In the genomic region with DNA sequence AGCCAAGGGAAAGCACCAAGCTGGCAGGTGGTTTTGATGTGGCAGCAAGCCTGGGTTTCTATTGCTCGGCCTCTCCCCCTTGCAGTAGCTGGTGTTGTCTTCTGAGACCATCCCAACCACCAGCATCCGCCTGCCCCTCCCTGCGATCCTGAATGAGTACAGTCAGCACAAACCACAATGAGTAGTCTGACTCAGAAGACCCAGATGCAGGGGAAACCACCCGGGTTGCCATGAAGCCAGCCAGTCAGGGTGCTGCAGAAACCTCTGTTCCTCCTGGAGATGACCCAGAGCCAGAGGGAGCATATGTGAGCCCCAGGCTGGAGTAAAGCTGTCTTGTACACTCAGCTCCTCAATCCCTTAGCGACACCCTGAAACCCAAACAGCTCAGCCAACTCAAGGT, we compare ENCODE assay signal across 14 mouse cellular contexts. TPM values are rescaled to one million over a fixed set of nuclear protein-coding genes. Genes with fewer than 3 reads are reported as not detected.
A peak's percentile ranks its signal among the peaks of the same experiment; 100 is the strongest.
DNase-seq lines count a peak whose midpoint lies in the region; ATAC-seq and TF ChIP-seq lines count a peak whose summit lies in the region.
"Had no signal": no experiment of that assay in that cellular context is flagged by ENCODE, and none has a peak within 500 bp of the region (broad histone marks: within the 10 kb centered on the region; RNA-seq: fewer than 3 reads in every experiment).

No protein-coding gene starts in this region.

- H3K4me1 ChIP-seq in lung, postnatal 0 days (ENCODE audit: insufficient read depth, low read depth, low read length), result no peaks in the 10 kb centered on the region
- H3K4me1 ChIP-seq in CH12.LX (ENCODE audit: control insufficient read depth in 1 of 2, insufficient read depth in 2 of 2), result peaks cover 2 to 21% of the 10 kb centered on the region in 2 experiments
- H3K4me1 ChIP-seq in cerebellum, adult 2 months (ENCODE audit: control insufficient read depth, insufficient read depth, low read length), result peaks cover 4% of the 10 kb centered on the region; the same call in 1 of the 2 replicates
- H3K4me1 ChIP-seq in midbrain, embryonic 10.5 days, result 0 out of 2 replicates have a peak, but pooled peaks cover 5% of the 10 kb centered on the region

- no peak overlapping the region for H3K4me2 ChIP-seq in lung, postnatal 0 days (replicated peaks; ENCODE audit: low read depth, low read length)
- no peak overlapping the region for H3K4me2 ChIP-seq in CH12.LX (ENCODE audit: insufficient read depth, low read depth, poor library complexity, severe bottlenecking)
- H3K4me2 ChIP-seq: forebrain, embryonic 12.5 days; heart, embryonic 13.5 days had no signal

- TF ChIP-seq RAD21 in CH12.LX (IDR thresholded peaks at IDR 0.05; ENCODE audit: low read depth, low read length), result no peak

- in situ Hi-C loops in CH12.LX (cut with MboI; ENCODE audit: low pct_ligation_motif_present, low pct_unique_long_range_greater_than_20kb, low sequenced_read_pairs), result loop anchor here (10.0 kb wide), 2 partner anchors 68 to 178 kb away; a partner anchor contains a TSS

- H3K9ac ChIP-seq in lung, postnatal 0 days (replicated peaks; ENCODE audit: low read depth), result no peak overlapping the region
- no peak overlapping the region for H3K9ac ChIP-seq in CH12.LX (ENCODE audit: insufficient read depth, low read depth)
- H3K9ac ChIP-seq: forebrain, embryonic 12.5 days; heart, embryonic 13.5 days had no signal

- H3K9me3 ChIP-seq in lung, postnatal 0 days (ENCODE audit: low read length), result no peaks in the 10 kb centered on the region
- H3K9me3 ChIP-seq in CH12.LX (replicated peaks; ENCODE audit: low read length), result no peaks in the 10 kb centered on the region
- no peaks in the 10 kb centered on the region for H3K9me3 ChIP-seq in midbrain, embryonic 10.5 days (replicated peaks)
- H3K9me3 ChIP-seq: forebrain, embryonic 12.5 days; heart, embryonic 13.5 days had no signal

- no peaks in the 10 kb centered on the region for H3K36me3 ChIP-seq in lung, postnatal 0 days (ENCODE audit: insufficient read depth, low read length)
- no peaks in the 10 kb centered on the region for H3K36me3 ChIP-seq in CH12.LX (replicated peaks in 1 of 2; ENCODE audit: control insufficient read depth in 1 of 2, insufficient read depth in 1 of 2, low read length in 1 of 2)
- H3K36me3 ChIP-seq in midbrain, embryonic 10.5 days, result no peaks in the 10 kb centered on the region
- H3K36me3 ChIP-seq: forebrain, embryonic 12.5 days; heart, embryonic 13.5 days had no signal

- no peak overlapping the region for H3K4me3 ChIP-seq in lung, postnatal 0 days (ENCODE audit: low read depth, low read length)
- H3K4me3 ChIP-seq in CH12.LX (replicated peaks in 1 of 3; ENCODE audit: low read depth in 2 of 3, low read length in 2 of 3, poor library complexity in 1 of 3), result no peak overlapping the region
- H3K4me3 ChIP-seq in cerebellum, adult 2 months (replicated peaks; ENCODE audit: insufficient read depth, low read depth, low read length), result no peak overlapping the region
- H3K4me3 ChIP-seq in midbrain, embryonic 10.5 days, result no peak overlapping the region
- H3K4me3 ChIP-seq: forebrain, embryonic 12.5 days; heart, embryonic 13.5 days had no signal

- H3K27ac ChIP-seq in lung, postnatal 0 days (ENCODE audit: low read length), result no peak overlapping the region
- no peak overlapping the region for H3K27ac ChIP-seq in CH12.LX (ENCODE audit: insufficient read depth, low read depth)
- H3K27ac ChIP-seq in cerebellum, adult 2 months (ENCODE audit: insufficient read depth, low read length), result no peak overlapping the region
- no peak overlapping the region for H3K27ac ChIP-seq in midbrain, embryonic 10.5 days (replicated peaks)
- H3K27ac ChIP-seq: forebrain, embryonic 12.5 days; heart, embryonic 13.5 days had no signal

- DNase-seq in lung, postnatal 36 days, result peak; percentile 17
- DNase-seq in lung, postnatal 0 days (ENCODE audit: low spot score), result no peak
- peak; percentile 85 for DNase-seq in CH12.LX (ENCODE audit: extremely low read depth)
- peak; percentile 70 for DNase-seq in thymus, postnatal 14 days
- no peak for DNase-seq in layer of hippocampus, adult 9-11 months
- no peak for DNase-seq in cerebellum, adult 2 months
- no peak for DNase-seq in midbrain, embryonic 10.5 days (ENCODE audit: low spot score)

- no peak for TF ChIP-seq EP300 in lung, postnatal 0 days (IDR thresholded peaks at IDR 0.05)
- peak; percentile 75 for TF ChIP-seq EP300 in CH12.LX (IDR thresholded peaks at IDR 0.05; ENCODE audit: low read length)

- no peak for TF ChIP-seq POLR2A in CH12.LX (IDR thresholded peaks at IDR 0.05; ENCODE audit: low read depth, low read length)
- no peak for TF ChIP-seq POLR2A in cerebellum, adult 2 months (IDR thresholded peaks at IDR 0.05; ENCODE audit: borderline replicate concordance, insufficient read depth, low read length)

- no peaks in the 10 kb centered on the region for H3K27me3 ChIP-seq in lung, postnatal 0 days (replicated peaks; ENCODE audit: insufficient read depth, low read length)
- H3K27me3 ChIP-seq in CH12.LX (replicated peaks), result peaks cover 83% of the 10 kb centered on the region
- no peaks in the 10 kb centered on the region for H3K27me3 ChIP-seq in cerebellum, adult 2 months (ENCODE audit: control insufficient read depth, insufficient read depth, low read length)
- H3K27me3 ChIP-seq in midbrain, embryonic 10.5 days (ENCODE audit: low read depth, poor library complexity, severe bottlenecking), result no peaks in the 10 kb centered on the region

- no peak for TF ChIP-seq CTCF in lung, postnatal 0 days (IDR thresholded peaks at IDR 0.05)
- no peak for TF ChIP-seq CTCF in CH12.LX (conservative IDR thresholded peaks at IDR 0.05 in 1 of 2, IDR thresholded peaks at IDR 0.05 in 1 of 2; ENCODE audit: low read depth in 2 of 2, low read length in 2 of 2)
- TF ChIP-seq CTCF in cerebellum, adult 2 months (IDR thresholded peaks at IDR 0.05; ENCODE audit: borderline replicate concordance, insufficient read depth, low read depth, low read length), result no peak

- WGBS in lung, postnatal 0 days, result 46% methylated on average over 5 of the region's 5 CpGs
- WGBS in cerebellum, adult 2 months, result 52% methylated on average over 5 of the region's 5 CpGs
- 79% methylated on average over 5 of the region's 5 CpGs for WGBS in midbrain, embryonic 10.5 days

- no peaks in the 10 kb centered on the region for H3K79me2 ChIP-seq in CH12.LX (replicated peaks; ENCODE audit: control insufficient read depth, extremely low read depth, insufficient read depth, poor library complexity, severe bottlenecking)

- dilution Hi-C loops in CH12.LX (cut with MboI; ENCODE audit: extremely low pct_ligation_motif_present, extremely low pct_unique_long_range_greater_than_20kb, low sequenced_read_pairs), result no loop called here

- ATAC-seq in lung, postnatal 0 days, result no peak
- peak; percentile 96 for ATAC-seq in inflammation-experienced regulatory T-cells, adult 6 months
- ATAC-seq: intestine, postnatal 0 days had no signal

TF ChIP-seq in CH12.LX, 34 proteins besides CTCF, POLR2A, EP300 and RAD21 (continues in another document):
- peak; percentile 50; the same call in 1 of the 2 replicates for TF ChIP-seq ZNF384 (IDR thresholded peaks at IDR 0.05; ENCODE audit: low read depth, low read length)
- TF ChIP-seq MEF2A (IDR thresholded peaks at IDR 0.05; ENCODE audit: borderline replicate concordance, low read depth, low read length), result peak; percentile 76
- peak; percentile 90 for TF ChIP-seq MAZ (IDR thresholded peaks at IDR 0.05; ENCODE audit: low read depth, low read length)
- peak; percentile 86 for TF ChIP-seq RCOR1 (conservative IDR thresholded peaks at IDR 0.05; ENCODE audit: low read depth, low read length)
- TF ChIP-seq ZC3H11A (IDR thresholded peaks at IDR 0.05; ENCODE audit: low read depth, low read length), result no peak
- TF ChIP-seq UBTF (IDR thresholded peaks at IDR 0.05; ENCODE audit: low read depth, low read length), result no peak
- TF ChIP-seq MAFK (IDR thresholded peaks at IDR 0.05; ENCODE audit: insufficient replicate concordance, low read length), result peak; percentile 94
- TF ChIP-seq USF1 (IDR thresholded peaks at IDR 0.05; ENCODE audit: low read depth, low read length), result no peak
- TF ChIP-seq MAX (IDR thresholded peaks at IDR 0.05; ENCODE audit: low read length), result no peak

RNA-seq across cellular contexts. Expression of a gene that starts 5.3 kb away (rescaled TPM):
- polyA plus RNA-seq in lung, postnatal 0 days (2015; fragmentation: Nextera tagmentation; extraction: Ambion mirVana), result not detected in 2 replicates
- total RNA-seq in CH12.LX (2012; rRNA removed), result not detected in 2 replicates
- total RNA-seq in CH12.LX (2014; rRNA removed), result not detected in 2 replicates
- polyA plus RNA-seq in CH12.LX (2012; ENCODE audit: insufficient read length, low read depth), result not detected in 2 replicates
- not detected for polyA plus RNA-seq in inflammation-experienced regulatory T-cells, adult 6 months (2017; shearing (Covaris generic))
- not detected in 2 replicates for polyA plus RNA-seq in cerebellum, adult 2 months (2012; rRNA removed)
- not detected in 2 replicates for polyA plus RNA-seq in midbrain, embryonic 10.5 days (2016; fragmentation: Nextera tagmentation; extraction: Ambion mirVana)
- total RNA-seq: layer of hippocampus, postnatal 10 days; liver, adult 2 months had no signal
- polyA plus RNA-seq: forebrain, embryonic 12.5 days; heart, embryonic 13.5 days; intestine, postnatal 0 days; liver, adult 2 months; stomach, embryonic 14.5 days had no signal

RNA-seq across cellular contexts. Expression of a gene that starts 38.6 kb away (rescaled TPM):
- not detected in 2 replicates for polyA plus RNA-seq in lung, postnatal 0 days (2015; fragmentation: Nextera tagmentation; extraction: Ambion mirVana)
- not detected in 2 replicates for total RNA-seq in CH12.LX (2012; rRNA removed)
- not detected in 2 replicates for total RNA-seq in CH12.LX (2014; rRNA removed)
- not detected in 2 replicates for polyA plus RNA-seq in CH12.LX (2012; ENCODE audit: insufficient read length, low read depth)
- not detected for polyA plus RNA-seq in inflammation-experienced regulatory T-cells, adult 6 months (2017; shearing (Covaris generic))
- polyA plus RNA-seq in cerebellum, adult 2 months (2012; rRNA removed), result 0.11 and 0.34 TPM in 2 replicates
- not detected in 2 replicates for polyA plus RNA-seq in midbrain, embryonic 10.5 days (2016; fragmentation: Nextera tagmentation; extraction: Ambion mirVana)
- total RNA-seq: layer of hippocampus, postnatal 10 days had no signal
- polyA plus RNA-seq: forebrain, embryonic 12.5 days had no signal

RNA-seq across cellular contexts. Expression of a gene that starts 45.5 kb away (rescaled TPM):
- polyA plus RNA-seq in lung, postnatal 0 days (2015; fragmentation: Nextera tagmentation; extraction: Ambion mirVana), result 0.58 and 0.67 TPM in 2 replicates
- not detected in 2 replicates for total RNA-seq in CH12.LX (2012; rRNA removed)
- not detected in 2 replicates for total RNA-seq in CH12.LX (2014; rRNA removed)
- not detected in 2 replicates for polyA plus RNA-seq in CH12.LX (2012; ENCODE audit: insufficient read length, low read depth)
- polyA plus RNA-seq in inflammation-experienced regulatory T-cells, adult 6 months (2017; shearing (Covaris generic)), result 1 to 10 TPM in 2 of 3 experiments, under 1 TPM in 1; 0.23 to 2.1 (median 1.5) TPM
- polyA plus RNA-seq in cerebellum, adult 2 months (2012; rRNA removed), result 9.5 and 11.3 TPM in 2 replicates
- 1.4 and 1.6 TPM in 2 replicates for polyA plus RNA-seq in midbrain, embryonic 10.5 days (2016; fragmentation: Nextera tagmentation; extraction: Ambion mirVana)

RNA-seq across cellular contexts. Expression of a gene that starts 50.4 kb away (rescaled TPM):
- not detected in 2 replicates for polyA plus RNA-seq in lung, postnatal 0 days (2015; fragmentation: Nextera tagmentation; extraction: Ambion mirVana)
- total RNA-seq in CH12.LX (2012; rRNA removed), result not detected in 2 replicates
- total RNA-seq in CH12.LX (2014; rRNA removed), result not detected in 2 replicates
- polyA plus RNA-seq in CH12.LX (2012; ENCODE audit: insufficient read length, low read depth), result not detected in 2 replicates
- polyA plus RNA-seq in inflammation-experienced regulatory T-cells, adult 6 months (2017; shearing (Covaris generic)), result not detected
- polyA plus RNA-seq in cerebellum, adult 2 months (2012; rRNA removed), result not detected in 2 replicates
- not detected in 2 replicates for polyA plus RNA-seq in midbrain, embryonic 10.5 days (2016; fragmentation: Nextera tagmentation; extraction: Ambion mirVana)
- total RNA-seq: layer of hippocampus, postnatal 10 days; liver, adult 2 months had no signal
- polyA plus RNA-seq: forebrain, embryonic 12.5 days; heart, embryonic 13.5 days; intestine, postnatal 0 days; liver, adult 2 months; stomach, embryonic 14.5 days had no signal

Comparison
In these comparisons a context has a peak if more than half of its experiments do, and no peak if none do; other contexts are left out.
1. DNase-seq: peak in lung, postnatal 36 days (single experiment), CH12.LX (single experiment) and thymus, postnatal 14 days (single experiment); none in lung, postnatal 0 days (single experiment), layer of hippocampus, adult 9-11 months (single experiment), cerebellum, adult 2 months (0 of 2) and midbrain, embryonic 10.5 days (single experiment).